Mouse (Mus musculus) cortical plate, adult 2 months (tissue): ENCODE measurements around the gene Upp1. TPM values are rescaled to one million over a fixed set of nuclear protein-coding genes. Genes with fewer than 3 reads are reported as not detected.
A peak's percentile ranks its signal among the peaks of the same experiment; 100 is the strongest.

Experiments
- H3K27ac ChIP-seq: fragments of 200-500 bp; 2 replicates; pipeline ENCODE4 v1.5.1; 2012; ENCODE audit warnings: low read length, control low read depth, inconsistent platforms; ENCODE audit not compliant: insufficient read depth
- H3K4me1 ChIP-seq: fragments of 200-500 bp; 2 replicates; pipeline ENCODE4 v1.6.1; 2011; ENCODE audit warnings: low read length; ENCODE audit not compliant: control insufficient read depth, insufficient read depth
- H3K4me3 ChIP-seq: fragments of 200-500 bp; 2 replicates; pipeline ENCODE4 v1.5.1; 2011; ENCODE audit warnings: mild to moderate bottlenecking, low read length, control low read depth; ENCODE audit not compliant: insufficient read depth
- CTCF ChIP-seq: fragments of 200-500 bp; IDR thresholded peaks from 2 replicates; pipeline ENCODE4 v1.5.1; 2011; ENCODE audit warnings: mild to moderate bottlenecking, control low read depth, low read length; ENCODE audit not compliant: insufficient read depth; ENCODE audit errors: extremely low read depth
- POLR2A ChIP-seq: fragments of 200-500 bp; IDR thresholded peaks from 2 replicates; pipeline ENCODE4 v1.6.1; 2011; ENCODE audit warnings: mild to moderate bottlenecking, low read length, control low read depth; ENCODE audit not compliant: insufficient read depth; ENCODE audit errors: extremely low read depth
- polyA plus RNA-seq: library from polyadenylated mRNA; depleted of rRNA; stranded (reverse); fragments of >200 nt; gene quantifications from 2 replicates; pipeline ENCODE4 v1.2.3, GENCODE M21; 2012; rRNA removed

The Upp1 gene
- 4.7 and 5.6 TPM in 2 replicates for polyA plus RNA-seq

GRCm38 (mm10) chr11:9118050-9118420, at the start of gene Upp1:
Upp1 (plus strand) TSS chr11:9118103.
- Histone ChIP-seq H3K27ac (no peak within 1 kb of the TSS), H3K4me3 (peak within 1 kb of the TSS; percentile 8), H3K4me1 (peaks cover 4% of the 10 kb centered on the region; the same call in 1 of the 2 replicates)
- TF ChIP-seq POLR2A (no peak), CTCF (no peak)

- TF ChIP-seq CTCF: no peak
- no peak for TF ChIP-seq POLR2A
- Histone ChIP-seq H3K27ac (no peak overlapping the region), H3K4me3 (no peak overlapping the region), H3K4me1 (no peaks in the 10 kb centered on the region)
Measured at GRCm38 (mm10) chr11:9076444-9076843, 41.5 kb upstream of the Upp1 start.

GRCm38 (mm10) chr11:9113189-9113588, 4.7 kb upstream of the Upp1 start:
- TF ChIP-seq POLR2A (no peak), CTCF (no peak)
- Histone ChIP-seq H3K4me1 (peaks cover 4% of the 10 kb centered on the region; the same call in 1 of the 2 replicates), H3K4me3 (no peak overlapping the region), H3K27ac (no peak overlapping the region)

- no peak overlapping the region for H3K27ac ChIP-seq
- TF ChIP-seq POLR2A (no peak), CTCF (no peak)
- peaks cover 4% of the 10 kb centered on the region; the same call in 1 of the 2 replicates for H3K4me1 ChIP-seq
- H3K4me3 ChIP-seq: no peak overlapping the region
Measured at GRCm38 (mm10) chr11:9115367-9116120, 2.4 kb upstream of the Upp1 start.

- H3K4me1 ChIP-seq: peaks cover 4% of the 10 kb centered on the region; the same call in 1 of the 2 replicates
- H3K27ac ChIP-seq: no peak overlapping the region
- TF ChIP-seq CTCF (no peak), POLR2A (no peak)
- H3K4me3 ChIP-seq: no peak overlapping the region
Measured at GRCm38 (mm10) chr11:9116121-9116520, 1.8 kb upstream of the Upp1 start.

GRCm38 (mm10) chr11:9116916-9117315, 987 bp upstream of the Upp1 start:
- Histone ChIP-seq H3K4me1 (peaks cover 4% of the 10 kb centered on the region; the same call in 1 of the 2 replicates), H3K4me3 (no peak overlapping the region), H3K27ac (no peak overlapping the region)
- TF ChIP-seq POLR2A: no peak
- no peak for TF ChIP-seq CTCF

- H3K4me3 ChIP-seq: peak overlapping the region; percentile 8
- H3K27ac ChIP-seq: no peak overlapping the region
- H3K4me1 ChIP-seq: peaks cover 4% of the 10 kb centered on the region; the same call in 1 of the 2 replicates
- no peak for TF ChIP-seq CTCF
- TF ChIP-seq POLR2A: no peak
Measured at GRCm38 (mm10) chr11:9117358-9118049, 399 bp upstream of the Upp1 start.

- Histone ChIP-seq H3K27ac (no peak overlapping the region), H3K4me1 (peaks cover 4% of the 10 kb centered on the region; the same call in 1 of the 2 replicates), H3K4me3 (peak overlapping the region; percentile 8; the same call in 1 of the 2 replicates)
- TF ChIP-seq CTCF (no peak), POLR2A (no peak)
Measured at GRCm38 (mm10) chr11:9118421-9119121, 668 bp downstream of the Upp1 start.

GRCm38 (mm10) chr11:9119231-9120020, 1.5 kb downstream of the Upp1 start:
- no peak overlapping the region for H3K27ac ChIP-seq
- TF ChIP-seq POLR2A: no peak
- TF ChIP-seq CTCF: no peak
- H3K4me3 ChIP-seq: peak overlapping the region; percentile 8; the same call in 1 of the 2 replicates
- H3K4me1 ChIP-seq: peaks cover 4% of the 10 kb centered on the region; the same call in 1 of the 2 replicates
